Mouse (Mus musculus) kidney, adult 2 months (tissue): Measurements from ENCODE around the gene Brk1. TPM values are rescaled to one million over a fixed set of nuclear protein-coding genes. Genes with fewer than 3 reads are reported as not detected.

Experiments
- DNase-seq: peaks from one replicate; pipeline ENCODE4 v3.0.0; 2021
- H3K27ac ChIP-seq: fragments of 200-500 bp; 2 replicates; pipeline ENCODE4 v1.5.1; 2012; ENCODE audit warnings: low read depth, low read length, control low read depth, inconsistent platforms; ENCODE audit not compliant: insufficient read depth
- H3K27me3 ChIP-seq: fragments of 200-500 bp; replicated peaks from 2 replicates; pipeline ENCODE4 v1.6.1; 2012; ENCODE audit warnings: mild to moderate bottlenecking, moderate library complexity, low read length, inconsistent platforms; ENCODE audit not compliant: control insufficient read depth, insufficient read depth
- H3K36me3 ChIP-seq: fragments of 200-500 bp; 2 replicates; pipeline ENCODE4 v1.6.1; 2012; ENCODE audit warnings: mild to moderate bottlenecking, moderate library complexity, low read length, inconsistent platforms; ENCODE audit not compliant: control insufficient read depth, insufficient read depth
- H3K4me1 ChIP-seq: fragments of 200-500 bp; 2 replicates; pipeline ENCODE4 v1.6.1; 2011; ENCODE audit warnings: low read length; ENCODE audit not compliant: control insufficient read depth, insufficient read depth
- H3K4me3 ChIP-seq: fragments of 200-500 bp; 2 replicates; pipeline ENCODE4 v1.5.1; 2011; ENCODE audit warnings: mild to moderate bottlenecking, low read depth, low read length, control low read depth; ENCODE audit not compliant: insufficient read depth
- CTCF ChIP-seq: fragments of 200-500 bp; conservative IDR thresholded peaks from 2 replicates; pipeline ENCODE4 v1.5.1; 2011; ENCODE audit warnings: low read depth, mild to moderate bottlenecking, control low read depth, low read length, moderate library complexity, mixed read lengths; ENCODE audit not compliant: insufficient read depth, insufficient read length
- POLR2A ChIP-seq: fragments of 200-500 bp; IDR thresholded peaks from one replicate; pipeline ENCODE4 v1.6.1; 2011; ENCODE audit warnings: low read depth, low read length, control low read depth
- WGBS: fragments of 180-500 bp; shearing (Covaris S2); methylation state at CpG from one replicate; pipeline ENCODE4 v1.1.7; 2018; 5-methylcytosine and 5-hydroxymethylcytosine counted together
- polyA plus RNA-seq: library from polyadenylated mRNA; depleted of rRNA; stranded (reverse); fragments of >200 nt; gene quantifications from 2 replicates; pipeline ENCODE4 v1.2.3, GENCODE M21; 2012

Brk1 gene
- polyA plus RNA-seq, 1 experiment, result 216 TPM

- Histone ChIP-seq H3K4me1 (peaks cover 14% of the 10 kb centered on the region; the same call in 1 of the 2 replicates), H3K27me3 (no peaks in the 10 kb centered on the region), H3K4me3 (no peak overlapping the region), H3K27ac (peak overlapping the region; percentile 58; the same call in 1 of the 2 replicates), H3K36me3 (no peaks in the 10 kb centered on the region)
- TF ChIP-seq CTCF, result no peak
- no peak for TF ChIP-seq POLR2A
- peak; percentile 54 for DNase-seq
- 54% methylated on average over 3 of the region's 3 CpGs for WGBS
Measured at GRCm38 (mm10) chr6:113651626-113652025, 47.1 kb downstream of the Brk1 start.

GRCm38 (mm10) chr6:113653551-113653950, 49.0 kb downstream of the Brk1 start:
- WGBS, result 86% methylated on average over 7 of the region's 7 CpGs
- DNase-seq, result no peak
- no peaks in the 10 kb centered on the region for H3K27me3 ChIP-seq
- H3K36me3 ChIP-seq, result no peaks in the 10 kb centered on the region
- no peak overlapping the region for H3K4me3 ChIP-seq
- no peak overlapping the region for H3K27ac ChIP-seq
- peaks cover 18% of the 10 kb centered on the region for H3K4me1 ChIP-seq
- TF ChIP-seq CTCF (no peak), POLR2A (no peak)

- no peak for DNase-seq
- TF ChIP-seq POLR2A (no peak), CTCF (no peak)
- Histone ChIP-seq H3K27ac (no peak overlapping the region), H3K27me3 (no peaks in the 10 kb centered on the region), H3K4me1 (peaks cover 20% of the 10 kb centered on the region), H3K4me3 (no peak overlapping the region), H3K36me3 (no peaks in the 10 kb centered on the region)
- 53% methylated on average over 8 of the region's 8 CpGs for WGBS
Measured at GRCm38 (mm10) chr6:113654102-113654501, 49.5 kb downstream of the Brk1 start.

- Histone ChIP-seq H3K4me1 (peaks cover 20% of the 10 kb centered on the region), H3K36me3 (no peaks in the 10 kb centered on the region), H3K4me3 (no peak overlapping the region), H3K27ac (no peak overlapping the region), H3K27me3 (no peaks in the 10 kb centered on the region)
- no peak for TF ChIP-seq POLR2A
- no peak for TF ChIP-seq CTCF
- DNase-seq, result no peak
- WGBS, result 70% methylated on average over 16 of the region's 16 CpGs
Measured at GRCm38 (mm10) chr6:113654753-113655397, 50.3 kb downstream of the Brk1 start.

GRCm38 (mm10) chr6:113655475-113655874, 50.9 kb downstream of the Brk1 start:
- 48% methylated on average over 3 of the region's 3 CpGs for WGBS
- Histone ChIP-seq H3K27me3 (no peaks in the 10 kb centered on the region), H3K27ac (no peak overlapping the region), H3K36me3 (no peaks in the 10 kb centered on the region), H3K4me3 (no peak overlapping the region), H3K4me1 (peaks cover 21% of the 10 kb centered on the region)
- DNase-seq, result peak; percentile 64
- TF ChIP-seq CTCF, result no peak
- no peak for TF ChIP-seq POLR2A

GRCm38 (mm10) chr6:113656847-113657246, 52.3 kb downstream of the Brk1 start:
- Histone ChIP-seq H3K27ac (peak overlapping the region; percentile 5), H3K4me1 (peaks cover 32% of the 10 kb centered on the region)
- WGBS, result 49% methylated on average over 6 of the region's 6 CpGs

GRCm38 (mm10) chr6:113658226-113658625, 53.7 kb downstream of the Brk1 start:
- DNase-seq, result peak; percentile 69
- H3K27me3 ChIP-seq, result no peaks in the 10 kb centered on the region
- peak overlapping the region; percentile 54; the same call in 1 of the 2 replicates for H3K27ac ChIP-seq
- no peak overlapping the region for H3K4me3 ChIP-seq
- TF ChIP-seq POLR2A (no peak), CTCF (no peak)
- H3K36me3 ChIP-seq, result peaks cover 2% of the 10 kb centered on the region; the same call in 1 of the 2 replicates
- WGBS, result 54% methylated on average over 3 of the region's 3 CpGs
- H3K4me1 ChIP-seq, result peaks cover 35% of the 10 kb centered on the region

More at GRCm38 (mm10) chr6:113656847-113657246, 52.3 kb downstream of the Brk1 start:
- Histone ChIP-seq H3K36me3 (no peaks in the 10 kb centered on the region), H3K4me3 (no peak overlapping the region), H3K27me3 (no peaks in the 10 kb centered on the region)
- DNase-seq, result no peak
- TF ChIP-seq POLR2A (no peak), CTCF (no peak)
